Mouse (Mus musculus) liver, adult 2 months (tissue): ENCODE results near the gene Prkce.

ENCODE experiments used
- CTCF ChIP-seq: fragments of 200-500 bp; IDR thresholded peaks from 2 replicates; pipeline ENCODE4 v1.5.1; 2011; ENCODE audit warnings: low read depth, low read length, control low read depth
- POLR2A ChIP-seq: fragments of 200-500 bp; IDR thresholded peaks from 2 replicates; pipeline ENCODE4 v1.6.1; 2011; ENCODE audit warnings: low read length, control low read depth; ENCODE audit not compliant: insufficient read depth; ENCODE audit errors: extremely low read depth

DNA sequence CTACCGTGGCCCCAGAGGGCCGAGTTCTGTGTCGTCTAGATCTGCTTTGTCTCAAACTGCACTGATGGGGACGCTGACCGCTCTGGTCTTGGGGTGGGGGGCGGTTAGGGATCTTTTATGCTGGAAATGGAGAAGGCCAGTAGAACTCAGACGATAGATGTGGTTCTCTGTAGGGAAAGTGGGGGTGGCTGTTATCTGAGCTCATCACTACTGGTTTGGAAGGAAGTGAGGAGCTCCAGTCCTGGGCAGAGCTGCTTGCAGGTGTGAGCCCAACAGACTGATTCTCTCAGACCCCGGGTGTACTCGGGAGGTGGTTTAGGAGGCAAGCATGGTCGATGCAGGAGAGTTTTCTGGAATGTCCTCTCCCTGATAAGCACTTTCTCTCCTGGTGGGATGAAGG, 157.7 kb downstream of the Prkce start:
- TF ChIP-seq CTCF: no peak
- TF ChIP-seq POLR2A: no peak
